Mouse (Mus musculus) kidney, adult 9 months (tissue): Measurements from ENCODE around the gene Nol9.

ENCODE experiments used
- DNase-seq: peaks from one replicate; pipeline ENCODE4 v3.0.0; 2022

Gene Nol9

GRCm38 (mm10) chr4:152038985-152039830 is at the start of gene Nol9:
Gene Nol9, plus strand, starts transcription at chr4:152039321.
- DNase-seq, result peak; percentile 92

GRCm38 (mm10) chr4:151992091-151992490 is 47.0 kb upstream of the Nol9 start:
- DNase-seq, result no peak

GRCm38 (mm10) chr4:151993035-151993434 is 46.1 kb upstream of the Nol9 start:
- DNase-seq, result no peak

GRCm38 (mm10) chr4:151994228-151995171 is 44.6 kb upstream of the Nol9 start:
- no peak for DNase-seq

GRCm38 (mm10) chr4:151995371-151996172 is 43.5 kb upstream of the Nol9 start:
- no peak for DNase-seq

- DNase-seq, result peak; percentile 99
Observed at GRCm38 (mm10) chr4:151996173-151996950, 42.8 kb upstream of the Nol9 start, which contains the start of gene Phf13. Gene Phf13, minus strand, starts transcription at chr4:151996258.

GRCm38 (mm10) chr4:151996951-151997222 is 42.2 kb upstream of the Nol9 start:
- DNase-seq, result no peak

- DNase-seq, result no peak
Observed at GRCm38 (mm10) chr4:151997701-151998100, 41.4 kb upstream of the Nol9 start.

- DNase-seq, result no peak
Observed at GRCm38 (mm10) chr4:151999481-151999880, 39.6 kb upstream of the Nol9 start.

GRCm38 (mm10) chr4:152000906-152001305 is 38.2 kb upstream of the Nol9 start:
- DNase-seq, result no peak

- no peak for DNase-seq
Observed at GRCm38 (mm10) chr4:152001335-152001734, 37.8 kb upstream of the Nol9 start.

GRCm38 (mm10) chr4:152002063-152002462 is 37.1 kb upstream of the Nol9 start:
- no peak for DNase-seq

GRCm38 (mm10) chr4:152006137-152006536 is 33.0 kb upstream of the Nol9 start:
- DNase-seq, result peak; percentile 36

- peak; percentile 32 for DNase-seq
Observed at GRCm38 (mm10) chr4:152006812-152007211, 32.3 kb upstream of the Nol9 start.

GRCm38 (mm10) chr4:152007481-152008147 is 31.5 kb upstream of the Nol9 start:
- DNase-seq, result peak; percentile 66

GRCm38 (mm10) chr4:152008148-152008500 is 31.0 kb upstream of the Nol9 start:
- peak; percentile 51 for DNase-seq

GRCm38 (mm10) chr4:152008622-152009075 is 30.5 kb upstream of the Nol9 start, which contains the start of gene Klhl21:
Gene Klhl21, plus strand, starts transcription at chr4:152008803.
- peak; percentile 96 for DNase-seq

- peak; percentile 64 for DNase-seq
Observed at GRCm38 (mm10) chr4:152009076-152010051, 29.8 kb upstream of the Nol9 start.

- peak; percentile 70 for DNase-seq
Observed at GRCm38 (mm10) chr4:152010091-152010706, 28.9 kb upstream of the Nol9 start.

GRCm38 (mm10) chr4:152010707-152011134 is 28.4 kb upstream of the Nol9 start:
- peak; percentile 47 for DNase-seq
